Mouse (Mus musculus) heart, adult 2 months (tissue): Measurements from ENCODE around the gene Cacna2d1. TPM values are rescaled to one million over a fixed set of nuclear protein-coding genes. Genes with fewer than 3 reads are reported as not detected.

Source experiments
- DNase-seq, 2 experiments: peaks; one replicate each; pipeline ENCODE4 v3.0.0; 2021
- H3K27ac ChIP-seq: fragments of 200-600 bp; 2 replicates; pipeline ENCODE4 v1.8.1; 2022
- H3K27me3 ChIP-seq: fragments of 200-500 bp; 2 replicates; pipeline ENCODE4 v1.6.1; 2012; ENCODE audit warnings: mild to moderate bottlenecking, low read length, inconsistent platforms, mixed read lengths; ENCODE audit not compliant: control insufficient read depth, insufficient read depth
- H3K36me3 ChIP-seq: fragments of 200-500 bp; 2 replicates; pipeline ENCODE4 v1.6.1; 2012; ENCODE audit warnings: low read length, inconsistent platforms; ENCODE audit not compliant: control insufficient read depth, insufficient read depth
- H3K4me1 ChIP-seq: fragments of 200-500 bp; 2 replicates; pipeline ENCODE4 v1.6.1; 2011; ENCODE audit warnings: low read length; ENCODE audit not compliant: control insufficient read depth, insufficient read depth
- H3K4me3 ChIP-seq: fragments of 200-600 bp; 2 replicates; pipeline ENCODE4 v1.8.1; 2022
- H3K79me2 ChIP-seq: fragments of 200-500 bp; replicated peaks from 2 replicates; pipeline ENCODE4 v1.6.1; 2012; ENCODE audit warnings: mild to moderate bottlenecking, inconsistent platforms, low read length, moderate library complexity, mixed read lengths; ENCODE audit not compliant: control insufficient read depth, insufficient read depth
- H3K9ac ChIP-seq: fragments of 200-500 bp; 2 replicates; pipeline ENCODE4 v1.6.1; 2012; ENCODE audit warnings: low read depth, mild to moderate bottlenecking, control low read depth, inconsistent platforms, low read length, mixed read lengths
- CTCF ChIP-seq: fragments of 200-600 bp; IDR thresholded peaks from 2 replicates; pipeline ENCODE4 v1.8.1; 2022; ENCODE audit warnings: antibody characterized with exemption, mild to moderate bottlenecking, moderate library complexity
- EP300 ChIP-seq: fragments of 200-500 bp; IDR thresholded peaks from 2 replicates; pipeline ENCODE4 v1.6.1; 2011; ENCODE audit warnings: low read depth, low read length, control low read depth; ENCODE audit not compliant: insufficient read depth
- POLR2A ChIP-seq: fragments of 200-500 bp; IDR thresholded peaks from 2 replicates; pipeline ENCODE4 v1.6.1; 2011; ENCODE audit warnings: mild to moderate bottlenecking, low read depth, low read length, control low read depth; ENCODE audit not compliant: insufficient read depth
- WGBS: fragments of 180-500 bp; shearing (Covaris S2); methylation state at CpG from one replicate; pipeline ENCODE4 v1.1.7; 2018; 5-methylcytosine and 5-hydroxymethylcytosine counted together
- intact Hi-C: fragments of 180-260 bp; cut with DNase I; formaldehyde crosslinking; loops from one replicate; pipeline ENCODE4 v1.15.1; 2025
- long read RNA-seq: library from polyadenylated mRNA; stranded (forward); transcript quantifications from one replicate; pipeline ENCODE4 v2.0.0, GENCODE M21; 2021
- polyA plus RNA-seq: library from polyadenylated mRNA; depleted of rRNA; stranded (reverse); fragments of >200 nt; gene quantifications from 2 replicates; pipeline ENCODE4 v1.2.3, GENCODE M21; 2012; rRNA removed
- total RNA-seq, 2 experiments: library from RNA; stranded (reverse); gene quantifications; 2 replicates each; pipeline ENCODE4 v1.2.3; 2021

The Cacna2d1 gene
- 10 to 100 TPM; 81.9 to 90.3 TPM for total RNA-seq
- polyA plus RNA-seq: 26.8 and 59.6 TPM in 2 replicates
- long read RNA-seq, partial matches to known transcripts: 3 of 15 reads
- long read RNA-seq, other reads (novel, unspliced or antisense): 8 of 15 reads

GRCm38 (mm10) chr5:15934376-15935233 is at the start of gene Cacna2d1:
Gene Cacna2d1, plus strand, starts transcription at chr5:15934691.
- intact Hi-C loops: loop anchor here (5.0 to 10.0 kb wide), 3 partner anchors 38 to 120 kb away; no protein-coding TSS in a partner anchor
- WGBS: under 1% methylated on average over 109 of the region's 120 CpGs
- H3K27me3 ChIP-seq: no peaks in the 10 kb centered on the region

GRCm38 (mm10) chr5:15895098-15895497 is 39.4 kb upstream of the Cacna2d1 start:
- no peak for TF ChIP-seq POLR2A
- TF ChIP-seq CTCF: no peak
- TF ChIP-seq EP300: no peak
- DNase-seq: no peak
- intact Hi-C loops: no loop called here
- Histone ChIP-seq H3K27me3 (no peaks in the 10 kb centered on the region), H3K27ac (no peak overlapping the region), H3K4me1 (no peaks in the 10 kb centered on the region), H3K79me2 (no peaks in the 10 kb centered on the region), H3K4me3 (no peak overlapping the region), H3K9ac (no peak overlapping the region), H3K36me3 (no peaks in the 10 kb centered on the region)
- WGBS: 59% methylated on average over 2 of the region's 2 CpGs

More at GRCm38 (mm10) chr5:15934376-15935233, at the start of gene Cacna2d1:
- no peaks in the 10 kb centered on the region; the same call in 1 of the 2 replicates for H3K4me1 ChIP-seq
- peak within 1 kb of the TSS; percentile 76 for H3K27ac ChIP-seq
- no peaks in the 10 kb centered on the region for H3K79me2 ChIP-seq
- DNase-seq: peak; percentile 78 to 80
- peak within 1 kb of the TSS; percentile 80 for H3K9ac ChIP-seq
- H3K36me3 ChIP-seq: no peaks in the 10 kb centered on the region
- peak within 1 kb of the TSS; percentile 52 for H3K4me3 ChIP-seq
- no peak for TF ChIP-seq CTCF
- TF ChIP-seq POLR2A: peak; percentile 34; the same call in 1 of the 2 replicates

- intact Hi-C loops: no loop called here
- no peak for TF ChIP-seq EP300
- TF ChIP-seq POLR2A: no peak
- no peak for TF ChIP-seq CTCF
- no peak overlapping the region for H3K27ac ChIP-seq
- no peaks in the 10 kb centered on the region for H3K4me1 ChIP-seq
- H3K4me3 ChIP-seq: no peak overlapping the region
- DNase-seq: no peak
- no peak overlapping the region for H3K9ac ChIP-seq
- H3K27me3 ChIP-seq: no peaks in the 10 kb centered on the region
- no peaks in the 10 kb centered on the region for H3K79me2 ChIP-seq
- H3K36me3 ChIP-seq: no peaks in the 10 kb centered on the region
- WGBS: 85% methylated on average over 3 of the region's 3 CpGs
These were observed 37.8 kb upstream of the Cacna2d1 start for GRCm38 (mm10) chr5:15896706-15897105.

GRCm38 (mm10) chr5:15906446-15906845 is 28.0 kb upstream of the Cacna2d1 start:
- WGBS: 91% methylated on average over 3 of the region's 3 CpGs

GRCm38 (mm10) chr5:15914931-15915330 is 19.6 kb upstream of the Cacna2d1 start:
- H3K36me3 ChIP-seq: no peaks in the 10 kb centered on the region
- TF ChIP-seq CTCF: no peak
- no peak for TF ChIP-seq POLR2A
- TF ChIP-seq EP300: no peak
- no peak for DNase-seq
- H3K27me3 ChIP-seq: no peaks in the 10 kb centered on the region
- no peak overlapping the region for H3K4me3 ChIP-seq
- 65% methylated on average over 1 of the region's 1 CpGs for WGBS
- H3K9ac ChIP-seq: no peak overlapping the region
- no peak overlapping the region for H3K27ac ChIP-seq
- no peaks in the 10 kb centered on the region for H3K4me1 ChIP-seq
- H3K79me2 ChIP-seq: no peaks in the 10 kb centered on the region
- intact Hi-C loops: no loop called here

More at GRCm38 (mm10) chr5:15906446-15906845, 28.0 kb upstream of the Cacna2d1 start:
- intact Hi-C loops: no loop called here
- no peaks in the 10 kb centered on the region for H3K27me3 ChIP-seq
- no peak overlapping the region for H3K27ac ChIP-seq
- no peaks in the 10 kb centered on the region for H3K36me3 ChIP-seq
- H3K79me2 ChIP-seq: no peaks in the 10 kb centered on the region
- no peak for DNase-seq
- H3K9ac ChIP-seq: no peak overlapping the region
- TF ChIP-seq POLR2A: no peak
- no peak for TF ChIP-seq CTCF
- TF ChIP-seq EP300: no peak
- no peak overlapping the region for H3K4me3 ChIP-seq
- H3K4me1 ChIP-seq: no peaks in the 10 kb centered on the region

GRCm38 (mm10) chr5:15928506-15928905 is 6.0 kb upstream of the Cacna2d1 start:
- no peaks in the 10 kb centered on the region for H3K27me3 ChIP-seq
- TF ChIP-seq POLR2A: no peak
- 64% methylated on average over 6 of the region's 6 CpGs for WGBS
- no peak overlapping the region for H3K27ac ChIP-seq
- no peak overlapping the region for H3K4me3 ChIP-seq
- no peaks in the 10 kb centered on the region for H3K36me3 ChIP-seq
- no peak overlapping the region for H3K9ac ChIP-seq
- no peaks in the 10 kb centered on the region for H3K79me2 ChIP-seq
- intact Hi-C loops: no loop called here
- no peak for DNase-seq
- no peaks in the 10 kb centered on the region for H3K4me1 ChIP-seq
